Comparison of ENCODE assay signal across 7 mouse cellular contexts in genomic region chr8:3718559-3718958, GRCm38 (mm10). TPM values are rescaled to one million over a fixed set of nuclear protein-coding genes. Genes with fewer than 3 reads are reported as not detected.
A peak's percentile ranks its signal among the peaks of the same experiment; 100 is the strongest.
DNase-seq lines count a peak whose midpoint lies in the region; ATAC-seq and TF ChIP-seq lines count a peak whose summit lies in the region.

No protein-coding gene starts in this region.

- in situ Hi-C loops in Patski (cut with MboI; ENCODE audit: low pct_unique_long_range_greater_than_20kb), result loop anchor here (10.0 to 25.0 kb wide), 2 partner anchors 246 to 644 kb away; no protein-coding TSS in a partner anchor

- CTCF ChIA-PET in Patski (lab: Charles Lee), result interaction anchor here (1.0 kb wide), 1 partner anchor 13 kb away, joined by 4 read pairs; no protein-coding TSS in a partner anchor

- DNase-seq in Patski (ENCODE audit: low read depth, low spot score), result no peak
- peak; percentile 30 for DNase-seq in cerebellum, adult 11 months
- peak; percentile 71 for DNase-seq in forelimb bud, embryonic 11.5 days (ENCODE audit: low read depth, low spot score)
- DNase-seq in layer of hippocampus, postnatal 36 days, result peak; percentile 36 to 41
- peak; percentile 17 for DNase-seq in skeletal muscle tissue, adult 2 months (ENCODE audit: low read depth, low spot score)

- POLR2A ChIA-PET in Patski (lab: Charles Lee), result no interaction called here

- H3K4me3 ChIP-seq in megakaryocyte, embryonic 14.5 days (replicated peaks), result peak overlapping the region; percentile 7

- H3K36me3 ChIP-seq in megakaryocyte, embryonic 14.5 days (replicated peaks; ENCODE audit: low read length), result no peaks in the 10 kb centered on the region

- peaks cover 44% of the 10 kb centered on the region for H3K4me1 ChIP-seq in megakaryocyte, embryonic 14.5 days

- peaks cover 31% of the 10 kb centered on the region for H3K27me3 ChIP-seq in Patski
- peaks cover 5% of the 10 kb centered on the region for H3K27me3 ChIP-seq in megakaryocyte, embryonic 14.5 days (replicated peaks)

- no peaks in the 10 kb centered on the region for H3K9me3 ChIP-seq in megakaryocyte, embryonic 14.5 days

- TF ChIP-seq CTCF in Patski (IDR thresholded peaks at IDR 0.05), result peak; percentile 98

- peak; percentile 89 for ATAC-seq in Patski
- ATAC-seq in hematopoietic stem cell, adult 5-6 weeks (replicated peaks in 1 of 2; ENCODE audit: insufficient read depth in 1 of 2, low FRiP score in 2 of 2, low TSS enrichment in 1 of 2, low read depth in 1 of 2, poor library complexity in 2 of 2, severe bottlenecking in 2 of 2), result peak; percentile 97 to 98

RNA-seq across cellular contexts. Expression of gene Clec4g, which starts 1.9 kb away (rescaled TPM):
- polyA plus RNA-seq in Patski (2021), result not detected
- total RNA-seq in hematopoietic stem cell, adult 5-6 weeks (2017), result 0.81 TPM in 1 of 2 replicates, not detected in the other
- total RNA-seq in layer of hippocampus, postnatal 36 days (2021), result not detected
- 1.2 and 11.6 TPM in 2 replicates for polyA plus RNA-seq in megakaryocyte, embryonic 14.5 days (2012; ENCODE audit: insufficient read depth, low replicate concordance)

RNA-seq across cellular contexts. Expression of gene Fcer2a, which starts 24.6 kb away (rescaled TPM):
- 0.09 TPM for polyA plus RNA-seq in Patski (2021)
- 1.1 TPM in 1 of 2 replicates, not detected in the other for total RNA-seq in hematopoietic stem cell, adult 5-6 weeks (2017)
- not detected for total RNA-seq in layer of hippocampus, postnatal 36 days (2021)
- 0.07 TPM in 1 of 2 replicates, not detected in the other for polyA plus RNA-seq in megakaryocyte, embryonic 14.5 days (2012; ENCODE audit: insufficient read depth, low replicate concordance)

RNA-seq across cellular contexts. Expression of gene Cd209a, which starts 30.2 kb away (rescaled TPM):
- not detected for polyA plus RNA-seq in Patski (2021)
- total RNA-seq in hematopoietic stem cell, adult 5-6 weeks (2017), result 1.7 and 1.8 TPM in 2 replicates
- total RNA-seq in layer of hippocampus, postnatal 36 days (2021), result not detected
- polyA plus RNA-seq in megakaryocyte, embryonic 14.5 days (2012; ENCODE audit: insufficient read depth, low replicate concordance), result not detected in 2 replicates

RNA-seq across cellular contexts. Expression of gene Trappc5, which starts 42.5 kb away (rescaled TPM):
- 24.8 TPM for polyA plus RNA-seq in Patski (2021)
- 48.3 and 61.2 TPM in 2 replicates for total RNA-seq in hematopoietic stem cell, adult 5-6 weeks (2017)
- total RNA-seq in layer of hippocampus, postnatal 36 days (2021), result 10 to 100 TPM; 26.8 to 31.6 TPM
- 10.6 and 25.8 TPM in 2 replicates for polyA plus RNA-seq in megakaryocyte, embryonic 14.5 days (2012; ENCODE audit: insufficient read depth, low replicate concordance)

RNA-seq across cellular contexts. Expression of gene Fcor, which starts 46.4 kb away (rescaled TPM):
- 4.6 TPM for polyA plus RNA-seq in Patski (2021)
- 5.3 TPM in 1 of 2 replicates, not detected in the other for total RNA-seq in hematopoietic stem cell, adult 5-6 weeks (2017)
- total RNA-seq in layer of hippocampus, postnatal 36 days (2021), result 10 to 100 TPM; 18.8 to 26.5 TPM
- polyA plus RNA-seq in megakaryocyte, embryonic 14.5 days (2012; ENCODE audit: insufficient read depth, low replicate concordance), result 2.8 TPM in 1 of 2 replicates, not detected in the other
